Mouse (Mus musculus) CD4-positive helper T cell, adult 2 months (primary cell): ENCODE data around the gene Mapkapk2.

ENCODE experiments used
- DNase-seq: peaks from one replicate; pipeline ENCODE4 v3.0.0-alpha.2; 2012; ENCODE audit warnings: low read depth, missing footprints, low spot score

Gene Mapkapk2

GRCm38 (mm10) chr1:131097700-131098094, at the start of gene Mapkapk2:
TSS of gene Mapkapk2 (minus strand) at chr1:131097826.
- DNase-seq: peak; percentile 90

- no peak for DNase-seq
These were observed 48.6 kb upstream of the Mapkapk2 start for GRCm38 (mm10) chr1:131146181-131146614.

- DNase-seq: peak; percentile 38
These were observed 47.6 kb upstream of the Mapkapk2 start for GRCm38 (mm10) chr1:131145222-131145621.

GRCm38 (mm10) chr1:131142472-131142871, 44.8 kb upstream of the Mapkapk2 start:
- no peak for DNase-seq

GRCm38 (mm10) chr1:131141449-131141848, 43.8 kb upstream of the Mapkapk2 start:
- no peak for DNase-seq

- peak; percentile 42 for DNase-seq
These were observed 41.8 kb upstream of the Mapkapk2 start for GRCm38 (mm10) chr1:131139102-131140095.

- peak; percentile 92 for DNase-seq
These were observed 40.8 kb upstream of the Mapkapk2 start, which contains the start of gene Dyrk3 for GRCm38 (mm10) chr1:131138191-131139016. TSS of gene Dyrk3 (minus strand) at chr1:131138340.

GRCm38 (mm10) chr1:131137717-131138118, 40.1 kb upstream of the Mapkapk2 start:
- DNase-seq: no peak

- no peak for DNase-seq
These were observed 39.5 kb upstream of the Mapkapk2 start for GRCm38 (mm10) chr1:131137111-131137510.

GRCm38 (mm10) chr1:131135960-131136629, 38.5 kb upstream of the Mapkapk2 start:
- DNase-seq: no peak

- peak; percentile 34 for DNase-seq
These were observed 37.4 kb upstream of the Mapkapk2 start for GRCm38 (mm10) chr1:131134942-131135522.

- no peak for DNase-seq
These were observed 36.6 kb upstream of the Mapkapk2 start for GRCm38 (mm10) chr1:131134231-131134630.

- DNase-seq: no peak
These were observed 28.5 kb upstream of the Mapkapk2 start for GRCm38 (mm10) chr1:131125987-131126744.

GRCm38 (mm10) chr1:131123522-131124265, 26.1 kb upstream of the Mapkapk2 start:
- DNase-seq: no peak

GRCm38 (mm10) chr1:131121987-131122386, 24.4 kb upstream of the Mapkapk2 start:
- DNase-seq: peak; percentile 46

- DNase-seq: peak; percentile 63
These were observed 21.4 kb upstream of the Mapkapk2 start for GRCm38 (mm10) chr1:131119026-131119425.

GRCm38 (mm10) chr1:131118530-131118929, 20.9 kb upstream of the Mapkapk2 start:
- DNase-seq: no peak

GRCm38 (mm10) chr1:131116430-131117011, 18.9 kb upstream of the Mapkapk2 start:
- no peak for DNase-seq

- DNase-seq: peak; percentile 81
These were observed 18.3 kb upstream of the Mapkapk2 start for GRCm38 (mm10) chr1:131115932-131116331.
